Mouse (Mus musculus) lung, postnatal 14 days (tissue): ENCODE data around the gene 4922502D21Rik.
"Not testable (repeated sequence)": the region's sequence is repeated elsewhere in the genome, so short reads cannot be mapped to it uniquely, and the experiment has no call there.

Experiments used
- DNase-seq: peaks from one replicate; pipeline ENCODE4 v3.0.0; 2021

The 4922502D21Rik gene

GRCm38 (mm10) chr6:129331610-129332009 is at the start of gene 4922502D21Rik:
Gene 4922502D21Rik, minus strand, starts transcription at chr6:129331796.
- DNase-seq, result no peak

DNA sequence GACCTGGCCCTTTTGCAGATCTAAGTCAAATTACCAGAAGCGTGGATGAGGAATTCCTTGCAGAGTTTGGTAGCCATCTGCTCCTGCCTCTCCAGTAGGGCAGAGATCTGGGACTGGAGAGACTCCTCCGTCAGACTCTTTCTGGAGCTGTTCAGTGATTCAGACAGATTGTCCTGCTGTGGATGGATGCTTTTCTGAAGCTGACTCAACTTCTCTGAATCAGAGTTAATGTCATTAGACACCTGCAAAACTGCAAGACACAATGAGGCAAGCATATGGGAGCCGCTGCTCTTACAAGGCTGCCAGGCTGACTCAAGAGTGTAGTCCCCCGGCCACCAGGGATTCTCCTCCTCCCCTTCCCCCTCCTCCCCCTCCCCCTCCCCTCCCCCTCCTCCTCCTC is 48.9 kb upstream of the 4922502D21Rik start:
- DNase-seq, result no peak

DNA sequence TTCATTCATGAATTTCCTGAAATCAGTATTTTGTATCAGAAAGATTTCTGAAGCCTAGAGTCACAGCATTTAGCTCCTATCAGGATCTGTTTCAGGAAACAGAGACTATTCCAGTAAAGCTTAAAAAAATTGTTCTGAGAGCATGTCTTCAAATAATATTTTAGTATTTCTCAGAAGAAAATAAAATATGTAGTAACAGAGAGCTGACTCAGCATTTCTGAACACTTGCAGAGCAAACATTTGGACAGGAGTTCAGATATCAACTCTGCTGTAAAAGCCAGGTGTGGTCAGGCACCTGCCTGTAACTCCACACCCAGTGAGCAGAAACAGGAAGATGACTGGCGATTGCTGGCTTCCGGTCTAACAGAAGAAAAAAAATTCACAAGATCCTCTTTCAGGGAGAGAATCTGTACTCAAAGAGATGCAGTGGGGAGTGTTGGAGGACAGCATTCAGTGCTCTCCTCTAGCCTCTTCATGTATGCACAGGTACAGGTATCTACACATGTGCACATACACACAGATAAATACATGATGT is 43.4 kb upstream of the 4922502D21Rik start:
- no peak for DNase-seq

- DNase-seq, result no peak
Measured at GRCm38 (mm10) chr6:129369374-129370132, 38.0 kb upstream of the 4922502D21Rik start.

GRCm38 (mm10) chr6:129365959-129366359 is 34.4 kb upstream of the 4922502D21Rik start:
- DNase-seq, result peak; percentile 60

- no peak for DNase-seq
Measured at GRCm38 (mm10) chr6:129363942-129364341, 32.3 kb upstream of the 4922502D21Rik start.

DNA sequence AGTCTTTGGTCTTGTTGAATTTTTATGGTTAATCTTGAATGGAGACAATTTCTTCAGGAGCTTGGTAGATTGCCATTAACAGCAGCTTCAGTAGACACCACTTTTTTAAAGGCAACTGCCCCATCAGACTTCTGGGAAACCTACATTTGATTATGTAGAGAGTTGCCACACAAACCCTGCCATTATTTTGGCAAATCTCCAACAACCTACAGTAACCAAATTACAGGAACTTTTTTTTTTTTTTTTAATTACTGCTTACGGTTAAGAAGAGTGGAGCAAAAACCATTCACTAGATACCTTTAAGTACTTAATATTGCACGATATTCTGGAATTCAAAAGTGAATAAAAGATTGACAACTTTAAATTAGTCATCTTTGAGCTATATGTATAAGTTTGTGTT is 27.9 kb upstream of the 4922502D21Rik start:
- no peak for DNase-seq

DNA sequence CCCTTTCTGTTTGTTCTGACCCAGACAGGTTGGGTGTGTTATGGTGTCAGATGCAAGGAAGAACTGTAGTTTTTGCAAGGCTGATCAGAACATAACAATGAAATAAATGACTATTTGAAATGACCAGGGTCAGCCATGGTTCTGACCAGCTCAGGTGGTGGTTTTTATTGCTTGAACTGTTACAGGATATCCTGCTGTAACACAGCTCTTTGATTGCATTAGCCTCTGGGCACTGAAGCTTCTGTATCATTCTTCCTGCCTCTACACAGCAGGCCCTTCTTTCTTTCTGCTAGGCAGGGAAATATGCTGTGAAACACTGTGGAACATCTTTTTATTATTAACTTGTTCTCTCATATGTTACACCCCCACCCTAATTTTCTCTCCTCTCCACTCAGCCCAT is 24.8 kb upstream of the 4922502D21Rik start:
- no peak for DNase-seq

GRCm38 (mm10) chr6:129355774-129356173 is 24.2 kb upstream of the 4922502D21Rik start:
- no peak for DNase-seq

DNA sequence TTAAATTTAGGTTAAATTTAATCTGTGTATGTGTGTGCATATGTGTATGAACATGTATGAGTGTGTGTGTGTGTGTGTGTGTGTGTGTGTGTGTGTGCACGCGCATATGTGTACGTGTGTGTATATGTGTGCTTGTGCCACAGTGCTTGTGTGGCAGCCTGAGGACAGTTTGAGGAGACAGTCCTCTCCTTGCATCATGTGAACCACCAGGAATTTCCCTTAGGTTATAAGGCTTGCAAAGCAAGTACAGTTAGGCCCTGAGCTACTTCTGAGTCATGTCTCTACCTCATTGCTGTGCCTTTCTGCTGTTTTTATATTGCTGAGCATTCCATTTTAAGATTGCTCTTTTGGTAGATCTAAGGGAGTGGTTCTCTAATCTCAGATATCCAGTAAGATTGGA is 19.5 kb upstream of the 4922502D21Rik start:
- DNase-seq, result no peak

- peak; percentile 9 for DNase-seq
Measured at GRCm38 (mm10) chr6:129349524-129350352, 18.1 kb upstream of the 4922502D21Rik start.

- no peak for DNase-seq
Measured at GRCm38 (mm10) chr6:129344408-129344807, 12.8 kb upstream of the 4922502D21Rik start.

GRCm38 (mm10) chr6:129342391-129342790 is 10.8 kb upstream of the 4922502D21Rik start, which contains the start of gene Clec12a:
Gene Clec12a, plus strand, starts transcription at chr6:129342691.
- not testable (repeated sequence) for DNase-seq

DNA sequence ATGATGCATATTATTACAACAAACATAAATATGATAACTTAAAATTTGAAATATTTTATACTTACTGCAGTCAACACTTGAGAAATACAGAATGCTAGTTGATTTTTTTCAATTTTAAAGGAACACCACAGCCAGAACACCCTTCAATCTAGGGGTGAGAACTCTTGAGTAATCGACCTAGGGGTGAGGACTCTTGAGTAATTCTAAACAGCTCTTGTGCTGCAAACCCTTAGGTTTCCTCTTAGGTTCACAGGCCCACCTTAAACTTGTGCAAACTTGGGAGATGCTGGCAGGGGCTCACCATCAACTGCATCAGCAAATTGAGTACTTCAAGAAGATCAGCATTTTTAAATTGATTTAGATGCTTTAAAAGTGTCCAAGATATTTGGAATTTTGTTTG is 6.2 kb upstream of the 4922502D21Rik start:
- no peak for DNase-seq

- DNase-seq, result peak; percentile 64
Measured at GRCm38 (mm10) chr6:129333674-129334078, 2.1 kb upstream of the 4922502D21Rik start.

GRCm38 (mm10) chr6:129326568-129327150 is 4.9 kb downstream of the 4922502D21Rik start:
- DNase-seq, result no peak

DNA sequence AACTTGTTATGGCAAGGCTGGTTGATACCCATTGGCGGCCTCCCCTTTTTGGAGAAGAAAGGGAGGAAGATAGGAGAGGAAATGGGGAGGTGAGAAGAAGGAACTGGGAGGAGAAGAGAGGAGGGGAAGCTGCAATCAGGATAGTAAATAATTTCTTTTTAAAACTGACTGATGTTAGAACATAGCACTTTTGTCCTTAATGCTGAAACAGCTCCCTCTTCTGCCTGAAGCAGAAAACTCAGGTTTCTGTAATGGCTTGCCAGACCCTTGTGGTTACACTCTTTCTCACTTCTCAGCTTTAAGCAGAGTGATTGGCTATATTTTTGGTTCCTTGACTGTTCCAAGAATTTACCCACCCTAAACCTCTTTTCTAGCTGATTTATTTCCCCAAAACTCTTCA is 5.6 kb downstream of the 4922502D21Rik start:
- DNase-seq, result no peak

GRCm38 (mm10) chr6:129319331-129319730 is 12.3 kb downstream of the 4922502D21Rik start:
- no peak for DNase-seq

DNA sequence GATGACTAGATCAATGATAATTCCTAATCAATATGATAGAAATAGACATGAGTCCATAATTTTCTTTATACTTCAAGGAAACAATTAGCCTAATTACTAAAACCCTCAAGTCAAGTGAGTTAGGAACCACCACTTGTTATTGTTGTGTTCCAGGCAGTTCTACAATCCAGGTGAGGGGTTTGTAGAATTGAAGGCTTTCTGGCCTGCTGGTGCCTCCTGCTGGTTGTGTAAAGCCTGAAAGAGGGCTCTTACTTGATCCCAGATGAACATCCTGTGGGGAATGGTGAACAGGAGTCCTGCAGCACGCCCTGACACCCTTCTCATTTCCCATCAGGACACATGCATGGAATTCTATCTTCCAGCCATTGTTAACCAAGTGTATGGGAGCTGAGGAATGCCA is 13.2 kb downstream of the 4922502D21Rik start:
- no peak for DNase-seq

DNA sequence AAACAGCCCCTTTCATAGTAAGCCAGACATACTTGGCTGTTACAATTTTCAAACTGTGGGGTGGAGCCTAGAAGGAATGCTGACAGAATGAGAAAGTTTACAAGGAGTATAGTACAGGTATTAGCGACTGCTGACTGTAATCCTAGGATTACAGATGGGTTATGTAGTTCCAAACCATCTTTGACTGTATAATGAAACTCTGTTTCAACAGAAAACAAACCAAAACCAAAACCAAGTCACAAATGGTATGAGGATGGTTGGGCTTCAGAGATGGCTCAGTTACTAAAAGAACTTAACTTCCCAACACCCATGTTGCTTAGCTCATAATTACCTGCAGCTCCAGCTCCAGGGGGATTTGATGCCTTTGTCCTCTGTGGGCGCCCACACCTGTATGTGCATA is 15.1 kb downstream of the 4922502D21Rik start:
- DNase-seq, result no peak

GRCm38 (mm10) chr6:129315698-129316097 is 15.9 kb downstream of the 4922502D21Rik start:
- DNase-seq, result no peak

DNA sequence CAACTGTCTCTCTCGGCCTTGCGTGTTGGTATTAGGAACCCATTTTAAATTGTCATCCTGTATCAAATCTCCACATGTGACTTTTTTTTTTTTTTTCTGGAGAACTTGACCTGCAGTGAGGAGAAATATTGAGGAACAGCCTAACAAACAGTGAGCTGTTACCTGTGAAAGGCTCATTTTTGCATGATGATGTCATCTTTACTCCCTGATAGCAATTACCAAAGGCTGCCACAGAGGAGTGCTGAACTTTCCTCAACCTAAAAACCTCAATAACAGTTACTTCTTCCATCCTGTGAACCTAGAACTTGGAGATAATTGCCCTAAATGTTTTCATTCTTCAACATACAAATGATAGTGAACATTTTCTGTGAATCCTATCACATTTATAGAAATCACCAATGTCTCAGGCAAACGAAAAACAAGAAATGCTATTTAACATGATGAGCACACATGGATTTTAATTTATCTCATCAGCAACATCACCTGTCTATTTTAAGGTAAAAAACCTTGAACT is 16.9 kb downstream of the 4922502D21Rik start:
- no peak for DNase-seq

DNA sequence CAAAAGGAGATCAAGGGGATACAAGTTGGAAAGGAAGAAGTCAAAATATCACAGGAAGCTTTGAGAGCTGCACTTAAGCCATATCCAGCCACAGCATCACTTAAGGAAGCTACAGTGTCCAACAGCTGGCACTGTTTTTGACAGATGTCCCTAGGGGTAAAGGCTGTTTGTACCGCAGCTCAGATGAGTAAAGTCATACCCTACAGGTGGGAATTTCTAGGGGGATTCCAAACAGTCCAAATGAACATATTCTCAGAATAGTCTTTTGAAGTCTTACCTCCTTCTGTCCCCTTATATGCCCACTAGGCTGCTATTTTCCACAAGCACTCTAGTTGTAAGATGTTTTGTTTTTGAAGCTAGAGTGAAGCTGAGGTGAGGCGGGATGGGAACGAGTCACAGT is 19.1 kb downstream of the 4922502D21Rik start:
- no peak for DNase-seq
